Mouse (Mus musculus) ES-E14 (cell line): ENCODE measurements around the gene Clec16a.

ENCODE experiments used
- MAFK ChIP-seq: IDR thresholded peaks from 2 replicates; pipeline ENCODE4 v1.6.1; 2014; ENCODE audit warnings: mild to moderate bottlenecking, low read depth, low read length, inconsistent platforms; ENCODE audit not compliant: insufficient read depth
- ZNF384 ChIP-seq: IDR thresholded peaks from 2 replicates; pipeline ENCODE4 v1.6.1; 2012; ENCODE audit warnings: low read depth, low read length, inconsistent platforms

DNA sequence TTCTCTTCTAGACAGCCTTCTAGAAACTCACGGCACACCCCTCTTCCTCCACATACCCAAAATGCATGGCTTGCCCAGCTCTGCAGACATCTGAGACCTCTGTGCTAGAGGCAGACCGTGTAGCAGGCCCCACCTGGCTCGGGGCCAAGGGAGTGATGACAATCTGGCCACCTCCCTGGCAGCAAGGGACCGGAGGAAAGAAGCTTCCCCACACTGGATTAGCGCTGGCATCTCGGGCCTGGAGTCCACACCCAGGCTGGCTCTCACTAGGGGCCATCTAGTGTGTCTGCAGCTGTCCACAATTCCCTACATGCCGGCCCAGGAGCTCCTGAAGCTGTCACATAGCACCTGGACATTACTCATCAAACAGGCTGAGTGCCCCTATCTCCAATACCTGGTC, 10.6 kb upstream of the Clec16a start:
- TF ChIP-seq ZNF384 (no peak), MAFK (no peak)
